Mouse (Mus musculus) adrenal gland, postnatal 14 days (tissue): ENCODE data around the gene Gstp1. TPM values are rescaled to one million over a fixed set of nuclear protein-coding genes. Genes with fewer than 3 reads are reported as not detected.
A peak's percentile ranks its signal among the peaks of the same experiment; 100 is the strongest.
"Not testable (repeated sequence)": the region's sequence is repeated elsewhere in the genome, so short reads cannot be mapped to it uniquely, and the experiment has no call there.

Experiments used
- DNase-seq: peaks from one replicate; pipeline ENCODE4 v3.0.0; 2021; ENCODE audit warnings: mixed read lengths
- total RNA-seq: library from RNA; stranded (reverse); gene quantifications from 2 replicates; pipeline ENCODE4 v1.2.3, GENCODE M21; 2021

Gene Gstp1
- total RNA-seq, 1 experiment from 2014 or later: 329 TPM

GRCm38 (mm10) chr19:4060044-4060898 is 22.5 kb upstream of the Gstp1 start:
- DNase-seq: not testable (repeated sequence)

DNA sequence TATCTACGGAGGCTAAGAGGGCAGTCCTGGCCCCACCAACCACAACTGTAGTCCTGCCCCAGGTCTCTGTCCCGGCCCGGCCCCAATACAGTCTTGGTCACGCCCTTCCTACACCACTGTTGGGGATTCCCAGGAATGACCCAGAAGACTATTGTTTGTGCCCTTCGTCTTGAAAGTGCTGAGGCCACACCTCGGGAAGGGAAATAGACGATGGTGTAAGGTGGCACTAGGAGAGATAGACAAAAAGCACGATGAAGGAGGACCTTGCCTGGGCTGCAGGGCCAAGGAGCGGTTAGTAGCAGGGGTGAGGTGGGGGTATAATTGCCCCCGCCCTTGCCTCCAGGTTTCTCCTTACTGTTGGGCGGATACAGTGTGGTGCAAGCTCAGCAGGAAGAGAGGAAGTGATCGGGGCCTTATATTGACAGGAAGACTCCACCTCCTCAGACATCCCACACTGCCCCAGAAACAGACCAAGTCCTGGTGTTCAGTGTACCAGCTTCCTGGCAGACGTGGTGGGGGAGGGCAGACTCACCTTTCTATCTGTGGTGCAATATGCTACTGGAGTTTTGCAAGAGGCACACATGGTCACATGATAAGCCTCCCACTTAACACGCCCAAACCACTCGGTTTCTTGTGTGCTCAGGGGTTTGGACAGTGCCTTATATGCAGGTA is 21.4 kb upstream of the Gstp1 start, which contains the start of gene Gstp3:
TSS of gene Gstp3 (minus strand) at position 501 of the 672 bp plus-strand sequence.
- no peak for DNase-seq

DNA sequence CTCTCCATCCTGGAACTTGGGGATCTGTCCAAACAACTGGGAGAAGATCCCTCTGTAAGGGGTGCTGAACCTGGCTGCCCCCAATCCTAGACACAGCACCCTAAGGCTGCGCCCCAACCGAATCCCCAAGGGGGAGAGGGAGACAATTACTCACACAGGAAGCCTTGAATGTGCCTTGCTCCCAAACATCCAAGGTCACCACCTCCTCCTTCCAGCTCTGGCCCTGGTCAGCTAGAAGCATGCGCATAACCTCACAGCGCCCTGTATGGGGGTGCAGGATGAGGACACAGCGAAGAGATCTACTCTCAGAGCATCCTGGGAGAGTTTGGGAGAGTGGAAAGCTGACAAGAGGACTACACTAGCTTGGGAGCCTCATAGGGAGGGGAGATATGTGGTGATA is 20.8 kb upstream of the Gstp1 start:
- DNase-seq: peak; percentile 67

GRCm38 (mm10) chr19:4057962-4058361 is 20.2 kb upstream of the Gstp1 start:
- DNase-seq: no peak

- no peak for DNase-seq
Observed at GRCm38 (mm10) chr19:4057389-4057788, 19.6 kb upstream of the Gstp1 start.

- DNase-seq: no peak
Observed at GRCm38 (mm10) chr19:4056727-4057126, 18.9 kb upstream of the Gstp1 start.

DNA sequence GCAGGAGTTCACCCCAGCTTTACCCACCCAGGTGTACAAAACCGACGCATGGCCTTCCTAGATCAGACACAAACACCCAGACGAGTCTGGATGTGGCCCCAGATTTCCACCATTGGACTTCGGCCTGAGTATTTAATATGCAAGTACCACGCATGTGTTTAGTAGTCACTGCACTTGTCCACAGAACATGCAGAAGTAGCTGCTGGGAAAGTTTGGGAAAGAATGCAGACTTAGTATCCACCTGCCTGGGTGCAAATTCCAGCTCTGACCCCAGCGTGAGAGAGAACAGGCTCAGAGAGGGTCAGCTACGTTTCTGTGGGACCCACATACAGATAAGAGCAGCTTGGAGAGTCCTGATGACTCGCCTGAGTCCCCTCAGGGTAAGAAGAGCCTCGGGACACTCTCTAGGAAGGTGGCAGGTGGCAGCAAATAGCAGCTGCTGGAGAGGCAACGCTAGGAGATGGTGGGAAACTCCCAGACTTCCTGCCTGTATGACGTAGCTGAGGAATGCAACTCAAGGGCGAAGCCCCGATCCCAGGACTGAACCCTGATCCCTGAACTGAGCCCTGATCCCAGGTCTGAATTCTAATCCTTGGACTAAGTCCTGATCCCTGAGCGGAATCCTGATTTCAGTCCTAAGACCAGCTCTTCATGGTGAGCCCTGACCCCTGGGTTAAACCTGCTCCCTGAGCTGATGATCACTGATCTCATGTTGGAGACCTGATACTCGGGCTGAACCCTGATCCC is 18.3 kb upstream of the Gstp1 start:
- DNase-seq: no peak

GRCm38 (mm10) chr19:4055216-4055946 is 17.6 kb upstream of the Gstp1 start:
- DNase-seq: no peak

GRCm38 (mm10) chr19:4054613-4055012 is 16.8 kb upstream of the Gstp1 start:
- no peak for DNase-seq

DNA sequence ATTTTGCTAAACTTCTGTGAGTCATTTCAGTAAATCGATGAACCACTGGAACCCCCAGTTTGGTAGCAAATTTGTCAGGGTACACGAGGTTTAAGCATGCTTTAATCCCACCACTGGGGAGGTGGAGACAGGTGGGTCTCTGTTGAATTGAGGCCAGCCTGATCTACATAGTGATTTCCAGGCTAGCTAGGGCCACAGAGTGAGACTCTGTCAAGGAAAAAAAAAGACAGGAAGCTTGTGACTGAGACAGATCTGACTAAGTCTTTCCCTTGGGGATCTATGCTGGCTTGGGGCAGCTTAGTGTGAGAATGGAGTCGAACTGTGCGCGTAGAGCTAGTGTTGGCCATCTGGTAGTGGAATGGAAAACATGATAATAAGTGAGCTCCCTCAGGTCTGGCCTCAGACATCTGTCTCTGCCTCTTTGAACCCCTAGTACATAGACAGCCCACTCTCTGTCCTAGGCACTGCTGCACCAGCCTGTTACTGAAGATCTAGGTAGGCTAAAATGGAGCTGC is 14.8 kb upstream of the Gstp1 start:
- peak; percentile 3 for DNase-seq

DNA sequence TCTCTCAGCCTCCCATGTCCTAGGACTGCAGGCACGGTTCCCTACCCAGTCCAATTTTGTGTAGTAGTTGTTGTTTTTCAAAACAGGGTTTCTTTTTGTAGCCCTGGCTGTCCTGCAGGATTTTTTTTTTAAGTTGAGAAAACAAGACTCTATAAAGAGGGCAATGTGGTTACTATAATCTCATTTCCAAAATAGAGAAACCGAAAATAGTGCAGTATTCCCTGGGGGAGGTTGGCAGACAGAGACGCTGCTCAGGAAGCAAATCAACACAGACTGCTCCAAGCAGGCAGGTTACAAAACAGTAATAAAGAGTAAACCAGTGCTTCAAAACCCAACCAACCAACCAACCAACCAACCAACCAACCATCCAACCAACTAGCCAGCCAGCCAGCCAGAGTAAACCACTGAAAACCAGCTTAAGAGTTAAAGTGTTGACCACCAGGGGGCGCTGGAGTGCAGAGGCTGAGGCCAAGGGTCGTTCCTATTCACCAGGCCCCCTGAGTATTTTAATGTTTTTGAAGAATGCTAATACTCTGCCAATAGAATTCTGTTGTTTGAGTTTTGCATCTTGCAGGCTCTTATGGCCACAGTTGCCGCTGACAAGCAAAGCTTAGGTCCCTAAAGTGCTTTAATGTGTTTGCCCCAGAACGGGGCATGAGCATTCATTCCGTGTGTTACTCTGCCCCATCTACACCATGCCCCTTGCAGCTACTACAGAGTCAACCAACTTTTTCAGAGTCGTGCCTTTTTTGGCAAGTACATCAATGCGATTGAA is 14.1 kb upstream of the Gstp1 start:
- DNase-seq: peak; percentile 84

- peak; percentile 16 for DNase-seq
Observed at GRCm38 (mm10) chr19:4051016-4051415, 13.2 kb upstream of the Gstp1 start.

DNA sequence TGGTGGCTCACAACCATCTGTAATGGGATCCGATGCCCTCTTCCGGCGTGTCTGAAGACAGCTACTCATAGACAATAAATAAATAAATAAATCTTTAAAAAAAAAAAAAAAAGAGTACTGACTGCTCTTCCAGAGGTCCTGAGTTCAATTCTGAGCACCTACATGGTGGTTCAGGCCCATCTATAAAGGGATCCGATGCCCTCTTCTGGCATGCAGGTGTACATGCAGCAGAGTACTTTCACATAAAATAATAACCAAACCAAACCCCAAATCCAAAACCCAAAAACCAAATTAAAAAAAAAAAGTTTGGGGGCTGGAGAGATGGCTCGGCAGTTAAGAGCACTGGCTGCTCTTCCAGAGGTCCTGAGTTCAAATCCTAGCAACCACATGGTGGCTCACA is 11.3 kb upstream of the Gstp1 start:
- DNase-seq: peak; percentile 1

- DNase-seq: peak; percentile 93
Observed at GRCm38 (mm10) chr19:4047859-4048258, 10.1 kb upstream of the Gstp1 start.

GRCm38 (mm10) chr19:4046866-4047254 is 9.1 kb upstream of the Gstp1 start:
- DNase-seq: no peak

- peak; percentile 88 for DNase-seq
Observed at GRCm38 (mm10) chr19:4045966-4046865, 8.4 kb upstream of the Gstp1 start, which contains the start of gene Gstp2. Gene Gstp2 (minus strand): TSS chr19:4046023.

DNA sequence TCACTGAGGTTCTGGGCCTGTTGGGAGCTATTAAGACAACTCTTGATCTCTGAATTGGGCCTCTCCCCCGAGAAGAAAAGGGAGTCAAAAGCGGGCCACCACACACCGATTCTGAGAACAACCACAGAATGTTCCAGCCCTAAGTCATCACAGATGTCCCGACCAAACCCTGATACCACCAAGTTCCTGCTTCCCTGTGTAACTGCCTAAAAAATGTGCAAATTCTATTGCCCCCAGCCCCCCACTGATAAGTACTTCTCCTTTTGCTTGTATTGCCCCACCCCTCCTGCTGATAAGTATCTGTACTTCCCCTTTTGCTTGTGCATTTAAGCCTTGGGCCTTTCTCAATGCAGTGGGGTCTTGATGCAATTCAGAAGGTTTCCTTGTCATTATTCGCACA is 6.3 kb upstream of the Gstp1 start:
- DNase-seq: not testable (repeated sequence)

- DNase-seq: peak; percentile 48
Observed at GRCm38 (mm10) chr19:4042124-4042523, 4.3 kb upstream of the Gstp1 start.

DNA sequence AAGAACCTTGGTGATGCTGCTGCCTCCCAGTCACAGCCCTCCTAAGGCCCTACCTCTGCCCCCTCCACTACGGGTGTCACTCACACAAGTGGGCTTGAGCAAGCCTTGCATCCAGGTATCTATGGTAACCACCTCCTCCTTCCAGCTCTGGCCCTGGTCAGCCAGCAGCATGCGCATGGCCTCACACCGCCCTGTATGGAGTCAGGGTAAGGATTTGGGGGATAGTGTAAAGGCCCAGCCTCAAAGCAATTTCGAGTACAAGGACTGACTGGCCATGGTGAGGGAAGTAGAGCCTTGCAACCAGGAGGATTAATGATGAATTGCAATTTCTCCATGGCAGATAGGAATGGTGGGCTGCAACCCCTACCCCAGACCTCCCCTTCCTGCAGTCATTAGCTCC is 3.7 kb upstream of the Gstp1 start:
- not testable (repeated sequence) for DNase-seq

- not testable (repeated sequence) for DNase-seq
Observed at GRCm38 (mm10) chr19:4040941-4041340, 3.2 kb upstream of the Gstp1 start.
